Mouse (Mus musculus) megakaryocyte-erythroid progenitor cell, adult 5-6 weeks (primary cell): ENCODE results near the gene Atxn1. TPM values are rescaled to one million over a fixed set of nuclear protein-coding genes. Genes with fewer than 3 reads are reported as not detected.

Experiments
- ATAC-seq: replicated peaks from 2 replicates; pipeline ENCODE4 v1.8.0; 2016; ENCODE audit warnings: mild to moderate bottlenecking, inconsistent platforms; ENCODE audit not compliant: severe bottlenecking, poor library complexity, low FRiP score, low TSS enrichment
- total RNA-seq, 2 experiments: library from RNA; stranded (forward) in 1 of 2; stranded (reverse) in 1 of 2; fragments of 200-1000, 215-1000 nt in 1 of 2; fragments of >200 nt in 1 of 2; fragmentation: Nextera tagmentation in 1 of 2; gene quantifications; 2 replicates each; pipeline ENCODE4 v1.2.3; 2014 to 2017

Atxn1 gene
- total RNA-seq, 2 experiments from 2014 or later = 6.3 to 23.3 TPM

DNA sequence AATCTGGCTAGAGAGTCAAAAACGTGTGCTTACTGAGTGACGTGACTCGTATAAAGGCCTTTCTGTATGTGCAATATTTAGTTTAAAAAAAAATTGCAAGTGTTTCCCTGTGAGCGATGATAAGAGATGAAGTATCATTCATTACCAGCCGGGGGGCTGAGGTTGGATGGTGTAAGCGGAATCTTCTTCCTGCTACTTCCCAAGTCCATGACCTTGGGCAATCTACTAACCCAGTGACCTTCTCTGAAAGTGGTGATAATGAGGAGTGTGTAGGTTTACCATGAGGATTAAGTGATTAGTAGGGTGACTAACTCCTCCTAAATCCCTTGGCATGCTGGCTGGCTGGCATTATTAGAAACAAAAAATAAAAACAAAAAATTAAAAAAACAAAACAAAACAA is 30.0 kb downstream of the Atxn1 start:
- no peak for ATAC-seq

DNA sequence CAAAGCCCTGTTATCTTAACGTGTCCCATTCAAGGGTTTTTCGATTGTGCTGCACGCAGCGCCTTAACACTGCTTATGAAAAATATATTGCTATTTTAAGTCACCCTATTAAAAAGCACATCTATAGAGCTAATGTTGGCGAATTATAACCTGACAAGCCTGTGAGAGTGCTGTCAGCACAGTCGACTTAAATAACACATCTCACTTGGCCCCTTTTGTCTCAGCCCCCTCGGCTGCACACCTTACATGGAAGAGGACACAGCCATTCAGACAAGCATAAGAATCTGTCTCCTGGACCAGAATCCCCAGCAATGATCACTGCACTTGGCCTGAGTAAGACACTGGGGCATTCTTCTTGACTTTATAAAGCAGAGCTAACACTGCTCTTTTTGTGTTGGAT is 30.7 kb downstream of the Atxn1 start:
- ATAC-seq = no peak

DNA sequence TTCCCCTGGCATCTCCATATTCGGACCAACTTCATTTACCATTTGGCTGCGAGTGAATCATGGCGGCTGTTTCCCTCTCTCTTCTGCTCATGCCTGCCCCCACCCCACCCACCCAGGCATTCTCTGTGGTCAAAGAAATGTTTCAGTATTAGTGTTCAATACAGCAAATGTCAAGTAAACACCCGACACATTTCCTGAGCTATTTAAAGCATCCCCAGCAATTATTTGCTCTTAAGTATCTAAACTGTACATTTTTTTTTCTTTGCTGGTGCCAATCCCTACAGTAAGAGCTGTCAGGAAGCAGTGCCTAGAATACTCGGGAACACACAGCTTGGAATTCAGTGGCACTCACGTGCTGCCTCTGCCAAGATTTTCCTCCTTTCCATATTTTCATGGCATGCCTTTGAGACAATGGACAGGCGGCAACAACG is 32.3 kb downstream of the Atxn1 start:
- ATAC-seq = no peak

DNA sequence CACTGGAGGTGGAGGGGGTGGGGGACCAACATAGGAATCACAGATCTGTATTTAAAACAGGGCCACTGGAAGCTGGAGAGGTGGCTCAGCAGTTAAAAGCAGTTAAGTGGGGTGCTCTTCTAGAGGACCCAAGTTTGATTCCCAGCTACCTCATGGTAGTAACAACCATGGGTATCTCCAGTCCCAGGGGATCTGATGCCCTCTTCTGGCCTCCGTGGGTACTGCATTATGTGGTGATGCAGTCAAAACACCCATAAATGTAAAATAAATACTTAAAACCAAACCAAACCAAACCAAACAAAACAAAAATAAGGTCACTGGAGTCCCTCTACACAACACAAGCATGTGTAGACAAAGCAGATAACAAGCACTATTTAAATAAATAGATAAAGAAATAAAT is 32.9 kb downstream of the Atxn1 start:
- no peak for ATAC-seq

DNA sequence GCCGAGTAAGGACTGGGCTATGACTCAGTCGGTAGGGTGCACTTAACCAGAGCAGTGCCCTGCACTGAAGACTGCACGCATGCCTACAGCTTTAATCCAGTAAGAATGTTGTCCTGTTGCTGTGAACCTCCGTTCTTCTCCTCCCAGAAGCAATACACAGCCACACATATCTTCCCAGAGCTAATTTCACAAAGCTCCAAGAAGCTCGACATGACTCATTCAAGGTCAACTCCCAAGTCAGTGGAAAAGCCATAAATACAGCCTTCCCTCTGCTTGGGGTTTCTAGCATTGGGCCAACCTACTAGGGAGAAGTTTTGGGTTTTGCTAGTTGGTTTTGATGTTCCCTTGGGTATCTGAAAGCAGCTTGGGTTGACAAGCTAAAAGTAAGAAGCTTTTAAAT is 33.6 kb downstream of the Atxn1 start:
- no peak for ATAC-seq

DNA sequence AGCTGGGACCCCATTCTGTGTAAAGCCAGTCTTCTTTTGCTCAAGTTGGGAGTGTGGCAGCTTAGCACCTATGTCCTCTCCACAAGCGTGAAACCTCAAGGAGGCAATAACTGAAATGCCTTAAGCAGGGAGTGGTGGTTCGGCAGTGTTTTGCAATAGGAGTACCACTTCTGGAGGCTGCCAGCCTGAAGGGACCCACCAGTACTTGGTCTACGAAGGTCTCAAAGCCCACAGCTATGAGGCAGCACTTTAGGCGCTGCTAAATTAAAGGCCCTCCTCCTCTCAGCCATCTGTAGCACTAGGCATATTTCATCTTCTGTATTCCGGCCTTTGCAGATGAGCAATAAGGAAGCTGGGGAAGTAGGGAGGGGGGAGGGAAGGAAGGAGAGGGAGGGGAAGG is 35.1 kb downstream of the Atxn1 start:
- no peak for ATAC-seq

DNA sequence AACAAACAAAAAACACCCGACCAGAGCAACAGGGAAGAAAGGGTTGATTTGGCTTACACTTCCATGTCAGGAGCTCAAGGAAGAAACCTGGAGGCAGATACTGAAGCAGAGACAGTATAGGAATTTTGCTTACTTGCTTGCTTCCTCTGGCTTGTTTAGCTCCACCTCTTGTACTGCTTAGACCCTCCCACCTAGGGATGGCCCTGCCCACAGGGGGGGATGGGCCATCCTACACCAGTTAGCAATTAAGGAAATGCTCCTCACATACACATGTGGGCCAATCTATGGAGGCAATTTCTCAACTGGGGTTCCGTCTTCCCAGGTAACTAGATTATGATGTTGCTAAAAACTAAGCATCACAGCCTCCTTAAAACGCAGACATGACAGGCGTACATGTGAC is 39.5 kb downstream of the Atxn1 start:
- peak; percentile 70; the same call in 1 of the 2 replicates for ATAC-seq

DNA sequence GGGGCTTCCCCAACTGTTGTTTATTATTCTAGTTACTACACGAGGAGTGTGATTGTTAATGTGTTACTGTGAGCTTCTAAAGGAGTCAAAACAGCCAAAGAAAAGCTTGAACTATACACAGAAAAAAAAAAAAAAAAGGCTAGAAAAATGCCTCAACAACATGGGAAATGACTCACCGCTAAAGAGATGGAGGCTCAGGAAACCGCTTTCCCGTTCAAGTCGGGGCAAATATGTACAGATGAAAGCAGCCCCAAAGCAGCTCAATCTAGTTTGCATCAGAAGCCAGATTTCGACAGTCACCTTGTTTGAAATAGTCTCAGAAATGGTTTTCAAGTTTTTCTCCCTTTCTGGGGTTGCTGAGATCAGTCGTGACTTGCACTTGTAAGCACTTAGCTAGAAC is 40.3 kb downstream of the Atxn1 start:
- 0 out of 2 replicates have a peak, but pooled peaks have one; percentile 37 for ATAC-seq

DNA sequence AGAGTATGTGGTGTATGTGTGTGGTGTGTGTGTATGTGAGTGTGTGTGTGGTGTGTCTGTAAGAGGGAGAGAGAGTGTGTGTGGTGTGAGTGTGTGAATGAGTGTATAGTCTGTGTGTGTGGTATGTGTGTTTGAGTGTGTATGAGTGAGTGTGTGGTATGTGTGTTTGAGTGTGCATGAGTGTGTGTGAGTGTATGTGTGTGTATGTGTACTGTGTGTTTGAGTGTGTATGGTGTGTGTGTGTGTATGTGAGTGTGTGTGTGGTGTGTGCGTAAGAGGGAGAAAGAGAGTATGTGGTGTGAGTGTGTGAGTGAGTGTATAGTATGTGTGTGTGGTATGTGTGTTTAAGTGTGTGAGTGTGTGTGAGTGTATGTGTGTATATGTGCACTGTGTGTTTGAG is 41.7 kb downstream of the Atxn1 start:
- ATAC-seq = no peak

DNA sequence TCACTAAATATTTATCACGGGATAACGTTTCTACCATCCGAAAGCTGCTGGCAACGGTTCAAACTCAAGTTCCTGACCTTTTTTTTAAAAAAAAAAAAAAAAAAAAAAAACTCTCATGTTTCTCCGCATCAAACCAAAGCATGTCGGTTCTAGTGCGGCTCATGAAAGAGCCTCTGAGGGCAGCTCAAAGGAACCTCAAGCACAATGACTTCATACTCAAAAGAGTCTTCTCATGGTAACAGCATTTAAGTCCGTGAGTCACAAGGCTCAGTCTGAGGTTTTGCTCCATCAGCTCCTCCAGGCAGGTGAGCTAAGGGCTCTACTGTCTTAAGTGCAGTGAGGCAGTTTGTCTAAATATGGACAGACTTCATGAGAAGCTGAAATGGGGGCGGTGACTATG is 42.3 kb downstream of the Atxn1 start:
- 0 out of 2 replicates have a peak, but pooled peaks have one; percentile 24 for ATAC-seq

DNA sequence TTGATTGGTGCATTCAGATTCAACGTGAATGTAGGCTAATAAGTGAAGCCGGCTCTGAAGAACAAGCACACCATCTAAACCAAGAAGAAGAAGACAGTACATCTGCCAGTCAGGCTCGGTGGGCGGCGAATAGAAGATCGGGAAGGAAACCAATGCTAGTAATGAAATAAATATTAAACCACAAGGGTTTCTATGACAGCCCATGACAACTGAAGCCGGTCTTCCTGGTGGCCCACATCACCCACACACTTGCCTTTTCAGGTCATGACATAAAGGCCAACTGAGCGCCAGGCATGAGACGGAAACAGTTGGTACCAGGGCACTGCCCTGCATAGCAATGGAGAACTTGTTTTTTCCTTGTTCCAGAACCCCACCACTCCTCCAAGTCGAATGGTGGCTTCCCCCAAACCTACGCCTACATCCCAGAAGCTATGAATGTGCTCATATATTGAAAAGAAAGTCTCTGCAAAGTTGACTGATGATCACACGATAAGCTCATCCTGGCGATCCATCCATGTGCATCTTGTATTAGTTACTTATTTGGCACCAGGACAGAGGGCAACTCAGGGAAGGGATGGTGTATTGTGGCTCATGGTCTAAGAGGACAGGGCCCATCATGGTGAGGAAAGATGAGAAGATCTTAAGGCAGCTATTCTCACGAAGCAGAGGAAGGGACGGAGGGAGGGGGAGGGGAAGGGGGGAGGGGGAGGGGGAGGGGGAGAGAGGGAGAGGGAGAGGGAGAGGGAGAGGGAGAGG is 45.7 kb downstream of the Atxn1 start:
- no peak for ATAC-seq

DNA sequence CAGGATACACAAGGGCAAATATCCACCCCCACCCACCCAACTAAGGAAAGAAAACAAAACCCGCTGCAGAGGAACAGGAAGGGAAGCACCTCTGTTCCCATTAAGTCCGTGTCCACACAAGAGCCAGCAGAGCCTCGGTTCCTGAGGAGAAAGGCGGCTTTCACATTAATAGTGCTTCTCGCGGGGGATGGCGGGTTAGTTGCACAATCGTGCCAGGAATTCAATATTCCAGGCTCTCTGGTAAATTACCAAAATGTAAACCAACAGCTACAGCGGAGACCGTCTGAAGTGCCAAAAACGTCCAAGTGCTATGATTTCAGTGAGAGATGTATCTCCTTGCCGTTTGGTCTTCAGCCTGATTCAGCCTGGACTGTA is 46.8 kb downstream of the Atxn1 start:
- ATAC-seq = no peak

DNA sequence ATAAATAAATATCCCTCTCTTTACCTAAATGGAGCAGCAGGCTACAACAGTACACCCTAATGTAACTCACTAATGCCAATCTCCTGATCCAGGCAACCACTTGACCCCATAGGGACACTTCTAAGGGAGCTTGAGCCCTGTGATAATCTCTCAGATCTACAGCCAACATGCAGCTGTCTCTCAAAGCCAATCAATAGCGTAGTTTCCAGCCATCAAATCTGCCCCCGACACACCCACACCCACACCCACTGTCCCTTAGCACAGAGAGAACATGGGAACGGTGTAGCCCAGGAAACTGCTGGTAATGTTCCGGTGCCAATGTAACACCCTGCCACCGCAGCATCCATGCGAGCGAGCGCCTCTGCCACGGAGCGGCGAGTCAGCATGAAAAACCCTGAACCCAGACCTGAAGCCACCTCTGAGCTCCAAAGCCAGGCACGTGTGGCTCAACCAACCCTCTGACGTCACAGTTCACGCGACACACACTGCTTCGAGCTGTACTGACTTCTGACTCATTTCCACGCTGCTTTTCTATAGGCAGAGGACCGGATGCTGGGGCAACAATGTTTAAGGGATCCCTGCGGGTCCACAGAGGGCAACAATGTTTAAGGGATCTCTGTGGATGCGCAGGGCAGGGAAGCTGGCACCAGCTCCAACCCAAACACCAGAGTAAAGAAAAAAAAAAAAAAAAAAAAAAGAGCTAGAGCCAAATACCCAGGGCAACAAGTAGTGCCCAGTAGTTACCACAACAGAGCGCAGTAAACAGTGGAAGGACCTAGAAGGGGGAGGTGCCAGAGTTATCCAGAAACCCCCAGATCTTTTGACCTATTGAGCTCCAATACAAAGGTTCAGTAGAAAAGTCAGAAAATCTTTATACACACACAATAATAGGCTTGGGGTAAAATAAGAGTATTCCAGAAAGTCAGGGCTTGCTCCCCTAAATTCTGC is 47.5 kb downstream of the Atxn1 start:
- ATAC-seq = no peak

DNA sequence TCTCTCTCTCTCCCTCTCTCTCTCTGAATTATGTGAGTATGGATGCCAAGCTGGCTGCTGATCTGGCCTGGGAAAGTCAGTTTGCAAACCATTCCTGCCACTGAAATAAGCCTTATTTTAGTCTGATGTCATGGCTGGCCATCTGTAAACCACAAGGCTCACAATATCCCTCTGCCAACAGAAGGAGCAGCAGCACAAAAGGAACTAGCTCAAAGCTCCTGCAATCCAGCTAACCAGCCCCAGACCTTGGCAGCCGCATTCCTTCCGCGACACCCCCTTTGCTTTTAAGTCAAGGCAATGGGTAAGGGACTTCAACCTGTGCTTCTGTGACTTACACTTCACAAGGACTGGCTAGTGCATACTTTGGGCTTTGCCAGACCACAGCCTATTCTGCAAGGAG is 48.9 kb downstream of the Atxn1 start:
- ATAC-seq = no peak

DNA sequence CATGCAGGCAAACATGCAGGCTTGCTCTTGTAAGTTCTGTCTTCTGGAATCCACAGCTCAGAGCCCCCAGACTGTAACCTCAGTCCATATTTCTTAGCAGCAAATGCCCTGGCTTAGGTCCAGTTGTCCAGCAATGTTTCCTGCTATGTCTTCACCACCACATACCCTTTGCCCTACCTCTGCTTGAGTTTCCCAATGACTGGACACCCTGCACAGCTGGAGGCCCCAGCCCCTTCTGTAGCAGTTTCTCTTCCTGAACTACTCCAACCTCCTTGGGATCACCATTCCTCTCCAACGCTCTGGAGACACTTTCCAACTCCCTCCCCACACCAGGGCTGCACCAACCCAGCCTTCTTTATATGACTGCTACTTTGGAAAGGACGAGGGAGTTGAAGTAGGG is 49.8 kb downstream of the Atxn1 start:
- no peak for ATAC-seq

DNA sequence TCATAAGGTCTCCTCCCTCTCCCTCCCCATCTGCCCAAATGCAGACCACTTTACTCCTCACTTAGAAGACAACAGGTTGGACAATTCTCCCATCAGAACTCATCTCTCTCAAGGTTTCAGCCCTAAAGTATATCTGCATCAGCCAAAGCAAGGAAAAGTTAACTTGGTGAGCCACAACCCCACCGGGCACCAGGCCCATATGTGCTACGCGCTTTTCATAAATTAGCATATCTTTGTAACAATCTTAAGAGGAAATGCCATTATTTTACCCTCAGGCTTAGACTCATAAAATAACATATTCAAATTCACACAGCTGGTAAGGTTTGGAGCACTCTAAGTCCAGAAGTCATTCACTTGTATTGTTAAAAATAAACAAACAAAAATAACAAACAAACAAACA is 50.7 kb downstream of the Atxn1 start:
- no peak for ATAC-seq

DNA sequence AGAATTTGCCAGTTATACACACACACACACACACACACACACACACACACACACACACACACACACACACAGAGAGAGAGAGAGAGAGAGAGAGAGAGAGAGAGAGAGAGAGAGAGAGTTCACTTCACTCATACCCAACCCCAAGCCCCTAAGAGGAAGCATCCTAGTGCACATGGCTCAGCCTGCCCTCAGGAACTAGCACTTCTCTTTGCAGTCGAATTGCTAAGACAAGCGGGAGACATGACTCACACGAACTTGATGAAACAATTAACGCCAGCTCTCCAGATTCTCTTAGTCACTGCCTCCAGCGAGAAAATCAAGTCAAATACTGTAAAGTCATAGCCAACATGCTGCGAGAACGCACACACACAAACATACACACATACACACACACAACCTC is 53.0 kb downstream of the Atxn1 start:
- no peak for ATAC-seq

DNA sequence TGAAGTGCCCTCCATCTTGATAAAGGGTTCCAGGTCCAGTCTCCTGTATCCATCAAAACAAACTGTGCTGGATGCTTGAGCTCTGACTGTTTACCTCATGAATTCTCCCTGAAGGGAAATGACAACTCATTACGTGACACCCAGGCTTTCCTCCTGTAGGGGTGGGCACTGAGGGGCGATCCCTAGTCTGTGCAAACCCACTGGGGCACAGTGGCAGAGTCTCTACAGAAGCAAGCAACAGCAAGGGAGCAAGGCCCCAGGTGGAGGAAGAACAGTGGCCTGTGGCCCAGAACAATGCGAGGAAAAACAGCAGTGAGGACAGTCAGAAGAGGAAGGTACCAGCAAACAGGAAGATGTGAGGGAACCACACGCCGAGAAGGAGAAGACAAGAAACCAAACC is 53.7 kb downstream of the Atxn1 start:
- ATAC-seq = no peak

DNA sequence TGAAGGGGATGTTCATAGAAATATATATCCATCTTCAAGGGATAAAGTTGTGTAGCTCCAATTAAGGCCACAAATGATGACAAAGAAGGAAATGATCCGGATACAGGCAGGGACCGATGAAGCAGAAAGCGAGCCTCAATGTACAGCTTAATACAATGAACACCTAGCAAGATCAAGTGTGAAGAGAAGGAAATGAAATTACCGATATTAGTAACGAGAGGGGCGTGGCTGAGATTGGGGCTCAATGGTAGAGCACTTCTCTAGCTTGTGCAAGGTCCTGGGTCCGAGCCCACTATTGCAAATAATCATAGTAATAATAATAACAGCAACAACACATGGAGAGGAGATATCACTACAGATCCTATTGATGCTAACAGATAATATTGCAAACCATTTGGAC is 54.5 kb downstream of the Atxn1 start:
- no peak for ATAC-seq

DNA sequence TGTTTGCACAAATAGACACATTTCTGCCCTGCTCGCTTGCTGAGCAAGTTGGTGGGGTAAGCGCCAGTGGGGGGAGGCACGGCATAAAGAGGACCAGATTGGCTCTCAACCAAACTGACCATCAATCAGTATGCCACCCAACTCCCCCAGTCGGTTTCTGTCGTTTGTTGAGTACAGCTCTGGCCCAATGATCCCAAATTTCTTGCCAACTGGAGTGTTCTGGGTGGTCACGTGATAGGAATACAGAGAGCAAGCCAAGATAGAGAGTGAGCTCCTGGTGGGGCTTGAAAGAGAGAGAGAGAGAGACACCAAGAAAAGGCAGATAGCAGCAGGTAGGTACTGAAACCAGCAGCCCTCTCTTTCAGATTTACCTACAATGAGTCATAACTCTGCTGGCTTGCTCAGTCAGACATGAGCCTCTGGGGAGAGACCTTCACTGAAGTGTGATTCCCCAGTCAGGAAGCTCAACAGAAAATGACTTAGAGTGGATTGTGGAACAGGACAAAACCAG is 57.6 kb downstream of the Atxn1 start:
- no peak for ATAC-seq
